Mouse (Mus musculus) yolk sac, embryonic 10.5 days (tissue): ENCODE measurements at regions not wholly inside any gene's neighbourhood (a gene's known extent, or its start where the extent isn't known, plus 50 kb on each side); places are given as distances from the start of the nearest gene placed in this dataset.

Source experiments
- DNase-seq: peaks from one replicate; pipeline ENCODE4 v3.0.0-alpha.2; 2017; ENCODE audit warnings: low spot score

- no peak for DNase-seq
These were observed 430.5 kb downstream of the Hsfy2 start for GRCm38 (mm10) chr1:56206615-56207267.

- DNase-seq: no peak
These were observed 442.0 kb downstream of the Hsfy2 start for GRCm38 (mm10) chr1:56195224-56195623.

GRCm38 (mm10) chr1:56183503-56184198, 453.6 kb downstream of the Hsfy2 start:
- DNase-seq: no peak

GRCm38 (mm10) chr1:56179206-56179985, 457.8 kb downstream of the Hsfy2 start:
- no peak for DNase-seq

GRCm38 (mm10) chr1:56171157-56171556, 466.1 kb downstream of the Hsfy2 start:
- no peak for DNase-seq

GRCm38 (mm10) chr1:56168712-56169111, 468.5 kb downstream of the Hsfy2 start:
- no peak for DNase-seq

GRCm38 (mm10) chr1:56168063-56168462, 469.2 kb downstream of the Hsfy2 start:
- no peak for DNase-seq

- no peak for DNase-seq
These were observed 472.0 kb downstream of the Hsfy2 start for GRCm38 (mm10) chr1:56165228-56165627.

- DNase-seq: no peak
These were observed 472.9 kb downstream of the Hsfy2 start for GRCm38 (mm10) chr1:56164366-56164765.

GRCm38 (mm10) chr1:56130951-56131350, 506.3 kb downstream of the Hsfy2 start:
- no peak for DNase-seq

- DNase-seq: no peak
These were observed 547.9 kb downstream of the Hsfy2 start for GRCm38 (mm10) chr1:56089254-56089834.

- DNase-seq: no peak
These were observed 548.9 kb downstream of the Hsfy2 start for GRCm38 (mm10) chr1:56088357-56088756.

- no peak for DNase-seq
These were observed 560.5 kb downstream of the Hsfy2 start for GRCm38 (mm10) chr1:56076757-56077156.

GRCm38 (mm10) chr1:56072255-56072654, 565.0 kb downstream of the Hsfy2 start:
- DNase-seq: no peak

- no peak for DNase-seq
These were observed 573.8 kb downstream of the Hsfy2 start for GRCm38 (mm10) chr1:56063474-56063873.
